10 mouse cellular contexts compared by ENCODE assay signal in genomic region chr2:25421896-25422295, GRCm38 (mm10). TPM values are rescaled to one million over a fixed set of nuclear protein-coding genes. Genes with fewer than 3 reads are reported as not detected.
A peak's percentile ranks its signal among the peaks of the same experiment; 100 is the strongest.
DNase-seq lines count a peak whose midpoint lies in the region; ATAC-seq and TF ChIP-seq lines count a peak whose summit lies in the region.
"Had no signal": no experiment of that assay in that cellular context is flagged by ENCODE, and none has a peak within 500 bp of the region (broad histone marks: within the 10 kb centered on the region; RNA-seq: fewer than 3 reads in every experiment).

No protein-coding gene starts in this region.

- TF ChIP-seq POLR2A in brain, embryonic 14.5 days (IDR thresholded peaks at IDR 0.05; ENCODE audit: borderline replicate concordance, extremely low read depth, insufficient read depth, insufficient read length, poor library complexity, severe bottlenecking) = no peak

- ATAC-seq in intestine, postnatal 0 days = no peak
- ATAC-seq in intestine, embryonic 15.5 days = no peak
- ATAC-seq in liver, postnatal 0 days = peak; percentile 50
- ATAC-seq in neural tube, embryonic 15.5 days (ENCODE audit: low FRiP score) = 0 out of 2 replicates have a peak, but pooled peaks have one; percentile 40

- H3K36me3 ChIP-seq in intestine, postnatal 0 days (ENCODE audit: control insufficient read depth, insufficient read depth) = no peaks in the 10 kb centered on the region
- no peaks in the 10 kb centered on the region for H3K36me3 ChIP-seq in intestine, embryonic 15.5 days
- no peaks in the 10 kb centered on the region for H3K36me3 ChIP-seq in E14TG2a.4 (ENCODE audit: insufficient read depth, low read length)
- no peaks in the 10 kb centered on the region for H3K36me3 ChIP-seq in liver, postnatal 0 days (replicated peaks; ENCODE audit: insufficient read depth, low read length)
- no peaks in the 10 kb centered on the region for H3K36me3 ChIP-seq in neural tube, embryonic 15.5 days
- H3K36me3 ChIP-seq: embryonic facial prominence, embryonic 13.5 days; midbrain, embryonic 12.5 days had no signal

- H3K4me3 ChIP-seq in intestine, postnatal 0 days (ENCODE audit: low read depth, low read length) = no peak overlapping the region
- no peak overlapping the region for H3K4me3 ChIP-seq in intestine, embryonic 15.5 days (replicated peaks)
- H3K4me3 ChIP-seq in E14TG2a.4 (replicated peaks; ENCODE audit: low read length) = no peak overlapping the region
- H3K4me3 ChIP-seq in liver, postnatal 0 days (ENCODE audit: low read depth, low read length) = no peak overlapping the region
- H3K4me3 ChIP-seq in neural tube, embryonic 15.5 days (replicated peaks) = no peak overlapping the region
- H3K4me3 ChIP-seq: embryonic facial prominence, embryonic 13.5 days; midbrain, embryonic 12.5 days had no signal

- no peak overlapping the region for H3K9ac ChIP-seq in intestine, postnatal 0 days (ENCODE audit: low read depth, low read length)
- H3K9ac ChIP-seq in intestine, embryonic 15.5 days = no peak overlapping the region
- no peak overlapping the region for H3K9ac ChIP-seq in liver, postnatal 0 days (replicated peaks)
- no peak overlapping the region for H3K9ac ChIP-seq in neural tube, embryonic 15.5 days (replicated peaks)
- H3K9ac ChIP-seq: midbrain, embryonic 12.5 days had no signal

- 26% methylated on average over 3 of the region's 3 CpGs for WGBS in intestine, postnatal 0 days
- 22% methylated on average over 3 of the region's 3 CpGs for WGBS in intestine, embryonic 15.5 days
- WGBS in liver, postnatal 0 days (ENCODE audit: insufficient replicate concordance) = 21% methylated on average over 3 of the region's 3 CpGs
- WGBS in neural tube, embryonic 15.5 days = 22% methylated on average over 3 of the region's 3 CpGs

- peak; percentile 86 for DNase-seq in brain, embryonic 14.5 days (ENCODE audit: low read depth)
- peak; percentile 80 for DNase-seq in forelimb bud, embryonic 11.5 days (ENCODE audit: low read depth, low spot score)
- peak; percentile 67 for DNase-seq in liver, postnatal 0 days
- DNase-seq in ovary, adult 18-20 months (ENCODE audit: low spot score) = no peak

- H3K9me3 ChIP-seq in intestine, postnatal 0 days (ENCODE audit: control insufficient read depth) = no peaks in the 10 kb centered on the region
- H3K9me3 ChIP-seq in intestine, embryonic 15.5 days = no peaks in the 10 kb centered on the region
- H3K9me3 ChIP-seq in E14TG2a.4 (ENCODE audit: low read length) = no peaks in the 10 kb centered on the region
- H3K9me3 ChIP-seq in liver, postnatal 0 days (ENCODE audit: low read length) = no peaks in the 10 kb centered on the region
- no peaks in the 10 kb centered on the region for H3K9me3 ChIP-seq in neural tube, embryonic 15.5 days (replicated peaks)
- H3K9me3 ChIP-seq: embryonic facial prominence, embryonic 13.5 days; midbrain, embryonic 12.5 days had no signal

- no peak overlapping the region for H3K4me2 ChIP-seq in intestine, postnatal 0 days (replicated peaks; ENCODE audit: low read depth)
- H3K4me2 ChIP-seq in intestine, embryonic 15.5 days (replicated peaks) = no peak overlapping the region
- no peak overlapping the region for H3K4me2 ChIP-seq in liver, postnatal 0 days (ENCODE audit: low read depth, low read length)
- H3K4me2 ChIP-seq in neural tube, embryonic 15.5 days = no peak overlapping the region
- H3K4me2 ChIP-seq: embryonic facial prominence, embryonic 13.5 days; midbrain, embryonic 12.5 days had no signal

- no peak for TF ChIP-seq EP300 in liver, postnatal 0 days (IDR thresholded peaks at IDR 0.05; ENCODE audit: low read depth)

- 0 out of 2 replicates have a peak, but pooled peaks cover 2% of the 10 kb centered on the region for H3K4me1 ChIP-seq in intestine, postnatal 0 days (replicated peaks; ENCODE audit: control insufficient read depth, insufficient read depth, low read length)
- no peaks in the 10 kb centered on the region for H3K4me1 ChIP-seq in intestine, embryonic 15.5 days (replicated peaks)
- H3K4me1 ChIP-seq in E14TG2a.4 (replicated peaks; ENCODE audit: low read depth, low read length) = peaks cover 43% of the 10 kb centered on the region
- 0 out of 2 replicates have a peak, but pooled peaks cover 3% of the 10 kb centered on the region for H3K4me1 ChIP-seq in liver, postnatal 0 days (ENCODE audit: insufficient read depth)
- H3K4me1 ChIP-seq in neural tube, embryonic 15.5 days = peaks cover 6% of the 10 kb centered on the region; the same call in 1 of the 2 replicates
- H3K4me1 ChIP-seq: embryonic facial prominence, embryonic 13.5 days; midbrain, embryonic 12.5 days had no signal

- peaks cover 9% of the 10 kb centered on the region; the same call in 1 of the 2 replicates for H3K27me3 ChIP-seq in intestine, postnatal 0 days (replicated peaks; ENCODE audit: control insufficient read depth, insufficient read depth, low read length)
- peaks cover 25% of the 10 kb centered on the region for H3K27me3 ChIP-seq in intestine, embryonic 15.5 days (replicated peaks)
- H3K27me3 ChIP-seq in E14TG2a.4 (ENCODE audit: insufficient read depth, low read length) = peaks cover 50% of the 10 kb centered on the region
- H3K27me3 ChIP-seq in liver, postnatal 0 days (ENCODE audit: insufficient read depth, low read length) = peaks cover 3% of the 10 kb centered on the region; the same call in 1 of the 2 replicates
- peaks cover 21% of the 10 kb centered on the region for H3K27me3 ChIP-seq in neural tube, embryonic 15.5 days (replicated peaks)

- TF ChIP-seq CTCF in intestine, postnatal 0 days (IDR thresholded peaks at IDR 0.05; ENCODE audit: low read depth) = peak; percentile 78
- TF ChIP-seq CTCF in E14TG2a.4 (conservative IDR thresholded peaks at IDR 0.05; ENCODE audit: low read length) = peak; percentile 48
- peak; percentile 72 for TF ChIP-seq CTCF in brain, embryonic 14.5 days (IDR thresholded peaks at IDR 0.05; ENCODE audit: borderline replicate concordance, extremely low read depth, insufficient read depth, insufficient read length)
- TF ChIP-seq CTCF in liver, postnatal 0 days (IDR thresholded peaks at IDR 0.05; ENCODE audit: low read depth) = peak; percentile 80

- no peak overlapping the region for H3K27ac ChIP-seq in intestine, postnatal 0 days (ENCODE audit: low read depth, low read length)
- no peak overlapping the region for H3K27ac ChIP-seq in intestine, embryonic 15.5 days
- no peak overlapping the region for H3K27ac ChIP-seq in liver, postnatal 0 days (ENCODE audit: low read depth)
- no peak overlapping the region for H3K27ac ChIP-seq in neural tube, embryonic 15.5 days (replicated peaks)
- H3K27ac ChIP-seq: embryonic facial prominence, embryonic 13.5 days; midbrain, embryonic 12.5 days had no signal

RNA-seq across cellular contexts. Expression of gene Fut7, which starts 1.2 kb away (rescaled TPM):
- 0.26 and 0.27 TPM in 2 replicates for polyA plus RNA-seq in intestine, postnatal 0 days (2015; fragmentation: Nextera tagmentation; extraction: Ambion mirVana)
- polyA plus RNA-seq in intestine, embryonic 15.5 days (2015; fragmentation: Nextera tagmentation; extraction: Ambion mirVana) = 0.18 TPM in 1 of 2 replicates, not detected in the other
- 0.42 and 0.57 TPM in 2 replicates for polyA plus RNA-seq in brain, embryonic 14.5 days (2012; rRNA removed)
- polyA plus RNA-seq in liver, postnatal 0 days (2015; fragmentation: Nextera tagmentation; extraction: Ambion mirVana) = 0.78 and 0.97 TPM in 2 replicates
- polyA plus RNA-seq in neural tube, embryonic 15.5 days (2015; fragmentation: Nextera tagmentation; extraction: Ambion mirVana) = 0.13 and 0.38 TPM in 2 replicates

RNA-seq across cellular contexts. Expression of gene Abca2, which starts 6.6 kb away (rescaled TPM):
- 1.1 and 1.3 TPM in 2 replicates for polyA plus RNA-seq in intestine, postnatal 0 days (2015; fragmentation: Nextera tagmentation; extraction: Ambion mirVana)
- polyA plus RNA-seq in intestine, embryonic 15.5 days (2015; fragmentation: Nextera tagmentation; extraction: Ambion mirVana) = 2.8 and 3.7 TPM in 2 replicates
- polyA plus RNA-seq in brain, embryonic 14.5 days (2012; rRNA removed) = 29.8 and 60.6 TPM in 2 replicates
- 0.71 and 0.87 TPM in 2 replicates for polyA plus RNA-seq in liver, postnatal 0 days (2015; fragmentation: Nextera tagmentation; extraction: Ambion mirVana)
- 11.2 and 13.4 TPM in 2 replicates for polyA plus RNA-seq in neural tube, embryonic 15.5 days (2015; fragmentation: Nextera tagmentation; extraction: Ambion mirVana)

RNA-seq across cellular contexts. Expression of gene Npdc1, which starts 22.7 kb away (rescaled TPM):
- 49.2 and 52.3 TPM in 2 replicates for polyA plus RNA-seq in intestine, postnatal 0 days (2015; fragmentation: Nextera tagmentation; extraction: Ambion mirVana)
- 40.9 and 48.2 TPM in 2 replicates for polyA plus RNA-seq in intestine, embryonic 15.5 days (2015; fragmentation: Nextera tagmentation; extraction: Ambion mirVana)
- polyA plus RNA-seq in brain, embryonic 14.5 days (2012; rRNA removed) = 621 and 644 TPM in 2 replicates
- 5.2 and 5.4 TPM in 2 replicates for polyA plus RNA-seq in liver, postnatal 0 days (2015; fragmentation: Nextera tagmentation; extraction: Ambion mirVana)
- 398 and 483 TPM in 2 replicates for polyA plus RNA-seq in neural tube, embryonic 15.5 days (2015; fragmentation: Nextera tagmentation; extraction: Ambion mirVana)

RNA-seq across cellular contexts. Expression of gene Entpd2, which starts 26.2 kb away (rescaled TPM):
- polyA plus RNA-seq in intestine, postnatal 0 days (2015; fragmentation: Nextera tagmentation; extraction: Ambion mirVana) = 33.9 and 38.1 TPM in 2 replicates
- polyA plus RNA-seq in intestine, embryonic 15.5 days (2015; fragmentation: Nextera tagmentation; extraction: Ambion mirVana) = 12.1 and 15.6 TPM in 2 replicates
- polyA plus RNA-seq in brain, embryonic 14.5 days (2012; rRNA removed) = 2.2 and 2.3 TPM in 2 replicates
- polyA plus RNA-seq in liver, postnatal 0 days (2015; fragmentation: Nextera tagmentation; extraction: Ambion mirVana) = 2.9 and 3.6 TPM in 2 replicates
- 9.6 TPM in 2 replicates for polyA plus RNA-seq in neural tube, embryonic 15.5 days (2015; fragmentation: Nextera tagmentation; extraction: Ambion mirVana)

RNA-seq across cellular contexts. Expression of gene Clic3, which starts 34.7 kb away (rescaled TPM):
- polyA plus RNA-seq in intestine, postnatal 0 days (2015; fragmentation: Nextera tagmentation; extraction: Ambion mirVana) = 2.0 and 2.8 TPM in 2 replicates
- polyA plus RNA-seq in intestine, embryonic 15.5 days (2015; fragmentation: Nextera tagmentation; extraction: Ambion mirVana) = 2.2 and 3.0 TPM in 2 replicates
- 1.1 and 1.9 TPM in 2 replicates for polyA plus RNA-seq in brain, embryonic 14.5 days (2012; rRNA removed)
- polyA plus RNA-seq in liver, postnatal 0 days (2015; fragmentation: Nextera tagmentation; extraction: Ambion mirVana) = 0.77 and 1.4 TPM in 2 replicates
- 1.8 and 2.0 TPM in 2 replicates for polyA plus RNA-seq in neural tube, embryonic 15.5 days (2015; fragmentation: Nextera tagmentation; extraction: Ambion mirVana)

Comparison
In these comparisons a context has a peak if more than half of its experiments do, and no peak if none do; other contexts are left out.
1. ATAC-seq: peak in liver, postnatal 0 days (single experiment) and neural tube, embryonic 15.5 days (single experiment); none in intestine, postnatal 0 days (single experiment) and intestine, embryonic 15.5 days (single experiment).
2. Peak in every context shown above with its lines, with median percentiles within 50 percentile points of each other: CTCF ChIP-seq.